Mouse (Mus musculus) midbrain, embryonic 14.5 days (tissue): ENCODE data around the gene Irf2bp1. TPM values are rescaled to one million over a fixed set of nuclear protein-coding genes. Genes with fewer than 3 reads are reported as not detected.

ENCODE experiments used
- ATAC-seq: fragments of 200-750 bp; cut with Nextera tagmentation; 2 replicates; pipeline ENCODE4 v1.8.0; 2017; ENCODE audit warnings: moderate number of reproducible peaks, moderate library complexity; ENCODE audit not compliant: low FRiP score, low TSS enrichment
- DNase-seq: peaks from one replicate; pipeline ENCODE4 v3.0.0-alpha.2; 2015
- H3K27ac ChIP-seq: fragments of 300-500 bp; sonication (generic); replicated peaks from 2 replicates; pipeline ENCODE4 v1.5.1; 2014; ENCODE audit warnings: mild to moderate bottlenecking, low read depth, low read length, moderate library complexity
- H3K27me3 ChIP-seq: fragments of 300-500 bp; sonication (generic); 2 replicates; pipeline ENCODE4 v1.6.1; 2014; ENCODE audit warnings: low read length, control low read depth, mixed read lengths; ENCODE audit not compliant: control insufficient read depth, insufficient read depth
- H3K36me3 ChIP-seq: fragments of 300-500 bp; sonication (generic); 2 replicates; pipeline ENCODE4 v1.6.1; 2014; ENCODE audit warnings: low read length, control low read depth; ENCODE audit not compliant: control insufficient read depth, insufficient read depth
- H3K4me1 ChIP-seq: fragments of 300-500 bp; sonication (generic); 2 replicates; pipeline ENCODE4 v1.6.1; 2014; ENCODE audit warnings: mild to moderate bottlenecking, antibody characterized with exemption, low read length, control low read depth; ENCODE audit not compliant: control insufficient read depth, insufficient read depth
- H3K4me2 ChIP-seq: fragments of 300-500 bp; sonication (generic); 2 replicates; pipeline ENCODE4 v1.6.1; 2014; ENCODE audit warnings: mild to moderate bottlenecking, low read length, moderate library complexity
- H3K4me3 ChIP-seq: fragments of 300-500 bp; sonication (generic); replicated peaks from 2 replicates; pipeline ENCODE4 v1.5.1; 2014; ENCODE audit warnings: low read depth, low read length
- H3K9ac ChIP-seq: fragments of 300-500 bp; sonication (generic); replicated peaks from 2 replicates; pipeline ENCODE4 v1.6.1; 2014; ENCODE audit warnings: mild to moderate bottlenecking, low read length, moderate library complexity
- H3K9me3 ChIP-seq: fragments of 300-500 bp; sonication (generic); 2 replicates; pipeline ENCODE4 v1.6.1; 2016; ENCODE audit warnings: low read length, control low read depth, mixed read lengths; ENCODE audit not compliant: control insufficient read depth
- WGBS: fragments of 180-500 bp; shearing (Covaris S2); extraction: QIAGEN DNeasy Blood & Tissue Kit; methylation state at CpG from one replicate; pipeline ENCODE4 v1.1.7; 2014; 5-methylcytosine and 5-hydroxymethylcytosine counted together
- polyA plus RNA-seq: library from polyadenylated mRNA; unstranded; fragments of >200 nt; fragmentation: Nextera tagmentation; extraction: Ambion mirVana; gene quantifications from 2 replicates; pipeline ENCODE4 v1.2.1, GENCODE M21; 2014

The Irf2bp1 gene
- polyA plus RNA-seq, 1 experiment from 2014 or later, result 30.8 TPM

DNA sequence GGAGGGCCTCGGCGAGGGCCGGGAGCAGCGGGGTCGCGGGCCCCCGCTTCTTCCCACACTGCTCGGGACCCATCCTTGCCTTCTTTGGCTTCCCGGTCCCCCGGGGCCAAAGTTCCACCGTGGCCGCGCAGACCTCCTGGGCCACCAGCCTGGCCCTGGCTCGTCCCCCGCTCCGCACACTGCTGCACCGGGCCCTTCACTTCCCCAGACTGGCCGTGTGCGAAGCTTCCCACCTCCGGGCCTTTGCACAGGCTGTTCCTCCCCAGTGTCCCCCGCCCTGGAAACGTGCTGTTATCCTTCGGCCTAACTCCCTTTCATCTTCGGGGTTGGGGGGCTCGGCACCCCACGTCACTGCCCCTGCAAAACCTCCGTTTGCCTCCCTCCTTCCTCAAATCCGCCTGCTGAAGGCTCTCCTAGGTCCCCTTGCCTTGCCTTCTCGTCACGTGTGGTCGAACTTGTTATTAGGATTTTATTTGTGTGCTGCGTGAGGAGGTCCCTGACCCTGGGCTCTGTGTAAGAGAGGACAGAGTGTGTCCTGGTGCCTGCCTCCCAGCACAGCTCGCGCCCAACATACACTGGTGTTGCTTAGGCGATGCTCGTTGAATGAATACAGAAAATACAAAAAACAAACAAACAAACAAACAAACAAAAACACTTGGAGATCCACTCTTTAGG is 20.9 kb downstream of the Irf2bp1 start:
- Histone ChIP-seq H3K4me1 (peaks cover 10% of the 10 kb centered on the region; the same call in 1 of the 2 replicates), H3K27ac (peak overlapping the region; percentile 67), H3K4me3 (peak overlapping the region; percentile 82), H3K27me3 (peaks cover 24% of the 10 kb centered on the region), H3K4me2 (peak overlapping the region; percentile 90), H3K36me3 (peaks cover 11% of the 10 kb centered on the region), H3K9me3 (no peaks in the 10 kb centered on the region), H3K9ac (peak overlapping the region; percentile 87)
- no peak for DNase-seq
- ATAC-seq, result peak; percentile 53
- WGBS, result 3% methylated on average over 36 of the region's 36 CpGs

DNA sequence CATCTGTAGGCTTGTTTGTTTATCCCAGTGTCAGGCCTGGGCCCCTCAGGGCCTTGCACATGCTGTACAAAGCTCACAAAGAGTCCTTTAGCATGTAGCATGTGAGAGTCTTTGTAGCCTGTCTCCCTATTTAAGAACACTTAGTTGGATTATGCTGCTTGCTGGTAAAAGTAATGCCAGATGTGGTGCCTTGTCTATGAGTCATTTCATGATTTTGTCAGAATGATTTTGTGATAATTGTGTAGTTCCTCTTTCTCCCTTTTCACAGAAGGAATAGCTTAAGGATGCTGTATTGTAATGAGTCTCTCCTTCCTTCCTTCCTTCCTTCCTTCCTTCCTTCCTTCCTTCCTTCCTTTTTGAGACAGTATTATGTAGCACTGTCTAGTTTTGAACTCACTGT is 24.2 kb downstream of the Irf2bp1 start:
- peaks cover 10% of the 10 kb centered on the region; the same call in 1 of the 2 replicates for H3K4me1 ChIP-seq
- no peak overlapping the region for H3K27ac ChIP-seq

DNA sequence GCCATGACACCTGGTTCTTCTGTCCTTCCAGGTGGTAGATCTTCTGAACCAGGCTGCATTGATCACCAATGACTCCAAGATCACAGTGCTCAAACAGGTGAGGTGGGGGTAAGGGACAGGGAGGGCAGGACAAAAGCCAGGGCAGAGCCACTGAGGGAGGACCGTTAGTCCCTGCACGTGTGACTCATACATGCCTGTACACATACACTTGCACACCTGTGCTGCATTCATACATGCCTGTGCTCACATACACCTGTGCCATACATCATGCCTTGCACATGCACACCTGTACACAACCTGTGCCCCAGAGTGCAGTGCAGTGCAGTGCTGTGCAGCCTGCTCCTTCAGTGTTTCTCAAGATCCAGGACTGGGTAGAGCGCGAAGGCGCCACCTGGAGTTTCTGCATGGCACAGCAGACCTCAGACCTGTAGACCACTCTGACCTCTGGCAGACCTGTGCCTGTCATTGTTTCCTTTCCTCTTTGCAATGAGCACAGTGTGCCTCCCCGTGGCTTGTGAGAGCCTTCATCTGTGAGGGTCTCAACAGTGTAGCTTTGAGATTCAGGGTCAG is 25.3 kb downstream of the Irf2bp1 start:
- no peak overlapping the region for H3K9ac ChIP-seq
- no peak overlapping the region for H3K4me3 ChIP-seq
- ATAC-seq (peak; percentile 54; the same call in 1 of the 2 replicates), DNase-seq (peak; percentile 79)
- 58% methylated on average over 6 of the region's 6 CpGs for WGBS
- H3K27me3 ChIP-seq, result no peaks in the 10 kb centered on the region
- H3K36me3 ChIP-seq, result peaks cover 49% of the 10 kb centered on the region
- peaks cover 10% of the 10 kb centered on the region; the same call in 1 of the 2 replicates for H3K4me1 ChIP-seq
- H3K9me3 ChIP-seq, result no peaks in the 10 kb centered on the region
- no peak overlapping the region for H3K4me2 ChIP-seq
- no peak overlapping the region for H3K27ac ChIP-seq

More for the DNA sequence above, 24.2 kb downstream of the Irf2bp1 start:
- H3K4me2 ChIP-seq, result no peak overlapping the region
- H3K9me3 ChIP-seq, result no peaks in the 10 kb centered on the region
- H3K27me3 ChIP-seq, result peaks cover 7% of the 10 kb centered on the region
- peaks cover 41% of the 10 kb centered on the region for H3K36me3 ChIP-seq
- H3K4me3 ChIP-seq, result no peak overlapping the region
- DNase-seq (no peak), ATAC-seq (no peak)
- H3K9ac ChIP-seq, result no peak overlapping the region

DNA sequence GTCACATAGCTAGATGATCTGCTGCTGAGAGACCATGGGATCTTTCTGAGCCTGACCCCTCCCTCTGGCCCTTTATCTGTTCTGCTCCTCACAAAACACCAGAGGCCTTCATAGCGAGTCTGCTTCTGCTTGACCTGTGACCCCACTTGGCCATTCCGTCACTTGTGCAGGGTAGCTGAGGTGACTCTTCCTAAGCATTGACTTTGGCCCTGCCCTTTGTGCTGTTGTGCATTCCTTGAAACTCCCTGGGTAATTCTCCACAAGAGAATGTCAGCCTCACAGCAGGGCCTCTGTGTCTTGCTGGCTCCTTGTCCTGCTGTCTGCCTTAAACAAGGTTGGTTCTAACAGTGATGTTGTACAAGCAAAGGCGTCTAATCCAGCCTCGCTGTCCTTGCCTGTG is 27.8 kb downstream of the Irf2bp1 start:
- no peak overlapping the region for H3K9ac ChIP-seq
- H3K36me3 ChIP-seq, result peaks cover 73% of the 10 kb centered on the region
- no peak overlapping the region for H3K27ac ChIP-seq
- H3K27me3 ChIP-seq, result no peaks in the 10 kb centered on the region
- no peaks in the 10 kb centered on the region for H3K4me1 ChIP-seq
- H3K9me3 ChIP-seq, result no peaks in the 10 kb centered on the region
- no peak overlapping the region for H3K4me2 ChIP-seq
- WGBS, result 56% methylated on average over 4 of the region's 4 CpGs
- no peak overlapping the region for H3K4me3 ChIP-seq
- ATAC-seq, result no peak
- no peak for DNase-seq

DNA sequence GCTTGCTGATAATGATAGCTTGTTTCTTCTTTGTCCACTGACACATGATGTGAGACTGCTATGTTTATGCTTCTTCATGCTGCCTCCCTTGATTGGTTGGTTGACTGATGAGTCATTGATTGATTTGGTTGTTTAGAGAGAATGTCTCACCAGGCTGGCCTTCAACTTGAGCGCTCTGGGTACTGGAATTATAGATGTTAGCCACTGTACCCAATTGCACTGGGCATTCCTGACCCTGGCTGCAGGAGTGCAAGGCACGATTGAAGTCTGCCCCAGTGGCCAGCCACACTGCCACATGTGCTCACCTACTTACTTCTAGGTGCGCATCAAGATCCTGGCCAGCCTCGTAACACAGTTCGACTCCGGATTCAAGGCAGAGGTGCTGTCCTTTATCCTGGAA is 40.8 kb downstream of the Irf2bp1 start:
- Histone ChIP-seq H3K9ac (no peak overlapping the region), H3K27ac (no peak overlapping the region), H3K27me3 (no peaks in the 10 kb centered on the region), H3K4me3 (no peak overlapping the region), H3K36me3 (peaks cover 98% of the 10 kb centered on the region), H3K9me3 (no peaks in the 10 kb centered on the region), H3K4me1 (no peaks in the 10 kb centered on the region), H3K4me2 (no peak overlapping the region)
- ATAC-seq, result no peak
- no peak for DNase-seq
- WGBS, result 98% methylated on average over 6 of the region's 6 CpGs

DNA sequence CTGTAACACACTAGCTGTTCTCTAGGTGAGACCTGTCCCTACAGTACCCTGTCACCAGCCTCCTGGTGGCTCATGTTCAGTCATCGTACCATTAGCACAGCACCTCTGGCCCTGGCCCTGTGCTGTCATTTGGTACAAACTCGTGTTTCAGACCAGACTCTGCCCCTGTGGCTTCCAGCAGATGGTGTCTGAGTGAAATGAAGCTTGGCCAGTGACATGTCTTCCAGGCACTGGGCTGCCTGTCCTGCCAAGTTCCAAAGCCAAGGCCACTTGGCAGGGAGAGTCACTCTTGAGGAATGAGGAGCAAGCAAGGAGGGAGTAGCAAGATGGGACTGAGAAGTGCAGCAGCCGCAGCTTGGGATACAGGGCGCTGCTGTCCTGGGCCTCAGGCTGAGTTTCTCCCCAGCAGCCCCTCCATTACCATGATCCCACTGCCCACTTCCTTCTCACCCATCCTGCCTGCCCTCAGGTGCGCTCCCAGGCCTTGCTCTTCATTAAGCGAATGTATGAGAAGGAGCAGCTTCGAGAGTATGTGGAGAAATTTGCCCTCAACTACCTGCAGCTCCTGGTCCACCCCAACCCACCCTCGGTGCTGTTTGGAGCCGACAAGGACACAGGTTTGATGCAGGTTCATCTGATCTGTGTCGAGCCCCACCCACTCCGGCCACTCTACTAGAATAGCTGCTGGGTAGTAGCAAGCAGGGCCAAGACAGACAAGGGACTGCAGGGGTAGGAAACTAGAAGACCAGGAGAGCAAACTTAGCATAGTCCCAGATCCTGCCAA is 42.6 kb downstream of the Irf2bp1 start:
- H3K36me3 ChIP-seq, result peaks cover 98% of the 10 kb centered on the region
- no peak for ATAC-seq
- 90% methylated on average over 11 of the region's 11 CpGs for WGBS
- H3K4me1 ChIP-seq, result no peaks in the 10 kb centered on the region
- no peak overlapping the region for H3K27ac ChIP-seq
- H3K9me3 ChIP-seq, result no peaks in the 10 kb centered on the region
- no peak overlapping the region for H3K4me2 ChIP-seq
- no peaks in the 10 kb centered on the region for H3K27me3 ChIP-seq
- no peak overlapping the region for H3K9ac ChIP-seq
- no peak for DNase-seq
- H3K4me3 ChIP-seq, result no peak overlapping the region

DNA sequence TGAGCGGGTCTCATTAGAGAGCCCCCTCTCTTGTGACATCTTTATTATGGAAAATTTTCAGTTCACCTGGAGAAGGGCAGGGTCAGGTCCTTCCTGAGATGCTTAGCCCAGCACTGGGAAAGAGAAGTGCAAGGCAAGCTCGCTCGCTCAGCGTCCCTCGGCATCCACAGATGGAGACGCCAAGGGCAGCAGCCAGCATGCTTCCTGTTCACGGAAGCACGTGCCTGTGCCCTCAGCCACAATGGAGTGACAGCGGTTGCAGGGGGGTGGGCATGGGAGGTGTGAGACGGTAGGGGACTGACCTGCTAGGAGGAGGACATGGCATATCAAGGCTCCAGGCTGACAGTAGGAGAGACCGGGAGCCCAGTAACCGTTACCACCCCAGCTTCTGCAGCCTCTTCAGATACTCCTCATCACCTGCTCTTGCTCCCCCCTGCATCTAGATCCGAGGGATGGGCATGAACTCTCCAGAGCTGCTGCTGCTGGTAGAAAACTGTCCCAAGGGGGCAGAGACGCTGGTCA is 44.2 kb downstream of the Irf2bp1 start:
- DNase-seq, result no peak

DNA sequence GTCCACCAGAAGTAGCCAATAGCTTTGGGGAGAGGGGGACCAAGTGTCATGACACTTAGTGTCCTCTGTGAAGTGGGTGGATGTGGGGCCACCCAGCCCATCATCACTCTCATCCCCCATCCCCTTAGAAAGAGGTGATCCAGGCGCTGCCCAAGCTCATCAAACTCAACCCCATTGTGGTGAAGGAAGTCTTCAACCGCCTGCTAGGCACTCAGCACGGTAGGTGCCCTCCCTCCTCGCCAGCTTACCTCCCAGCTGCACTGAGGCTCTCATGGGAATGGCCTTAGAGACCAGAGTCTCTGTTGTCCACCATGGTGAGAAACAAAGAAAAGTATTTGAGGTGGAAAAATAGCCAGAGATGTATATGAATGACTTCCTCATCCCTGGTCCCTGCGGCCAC is 45.4 kb downstream of the Irf2bp1 start:
- H3K27me3 ChIP-seq, result no peaks in the 10 kb centered on the region
- peaks cover 86% of the 10 kb centered on the region for H3K36me3 ChIP-seq
- H3K27ac ChIP-seq, result no peak overlapping the region
- H3K4me2 ChIP-seq, result no peak overlapping the region
- H3K9ac ChIP-seq, result no peak overlapping the region
- no peaks in the 10 kb centered on the region for H3K9me3 ChIP-seq
- no peak for DNase-seq
- H3K4me3 ChIP-seq, result no peak overlapping the region
- no peaks in the 10 kb centered on the region for H3K4me1 ChIP-seq
- WGBS, result 91% methylated on average over 5 of the region's 5 CpGs
- no peak for ATAC-seq

More for the DNA sequence above, 44.2 kb downstream of the Irf2bp1 start:
- no peak overlapping the region for H3K4me3 ChIP-seq
- no peak for ATAC-seq
- H3K27ac ChIP-seq, result no peak overlapping the region
- H3K4me2 ChIP-seq, result no peak overlapping the region
- 91% methylated on average over 14 of the region's 14 CpGs for WGBS
- no peak overlapping the region for H3K9ac ChIP-seq
- H3K36me3 ChIP-seq, result peaks cover 96% of the 10 kb centered on the region
- H3K4me1 ChIP-seq, result no peaks in the 10 kb centered on the region
- H3K9me3 ChIP-seq, result no peaks in the 10 kb centered on the region
- no peaks in the 10 kb centered on the region for H3K27me3 ChIP-seq
